Mouse (Mus musculus) embryonic fibroblast, embryonic 13.5 days (primary cell): ENCODE measurements around the gene Hddc3.

Experiments
- CTCF ChIP-seq: IDR thresholded peaks from 2 replicates; pipeline ENCODE4 v1.5.1; 2011; ENCODE audit warnings: mild to moderate bottlenecking, control low read depth, low read length, moderate library complexity, borderline replicate concordance; ENCODE audit not compliant: insufficient read depth
- POLR2A ChIP-seq: IDR thresholded peaks from 2 replicates; pipeline ENCODE4 v1.6.1; 2011; ENCODE audit warnings: low read depth, mild to moderate bottlenecking, control low read depth, low read length, moderate library complexity

DNA sequence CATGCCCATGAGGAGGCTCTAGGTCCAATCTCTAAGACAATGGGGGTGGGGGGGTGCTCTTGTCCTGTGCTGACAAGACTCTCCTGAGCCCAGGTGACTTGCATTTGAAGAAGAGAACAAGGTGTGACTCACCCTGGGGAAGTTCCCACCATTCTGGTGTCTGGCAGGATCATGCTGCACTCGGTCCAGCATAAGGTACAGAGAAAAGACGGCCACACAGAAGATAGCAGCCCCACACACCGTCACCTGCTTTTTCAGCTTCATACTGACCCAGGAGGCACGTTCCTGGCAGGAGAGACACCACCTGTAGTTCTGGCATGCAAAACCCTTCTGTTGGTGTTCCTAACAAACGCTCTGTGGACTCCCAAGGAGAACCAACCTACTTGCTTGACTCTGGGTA is 26.6 kb downstream of the Hddc3 start:
- TF ChIP-seq CTCF (no peak), POLR2A (no peak)
